In genomic region chr19:23351808-23352491, GRCm38 (mm10) we compare ENCODE assay signal across 11 mouse cellular contexts.
A peak's percentile ranks its signal among the peaks of the same experiment; 100 is the strongest.
DNase-seq lines count a peak whose midpoint lies in the region; ATAC-seq and TF ChIP-seq lines count a peak whose summit lies in the region.
"Had no signal": no experiment of that assay in that cellular context is flagged by ENCODE, and none has a peak within 500 bp of the region (broad histone marks: within the 10 kb centered on the region; RNA-seq: fewer than 3 reads in every experiment).

No protein-coding gene starts in this region.

- WGBS in kidney, adult 2 months: 70% methylated on average over 13 of the region's 13 CpGs
- WGBS in embryonic facial prominence, embryonic 14.5 days: 60% methylated on average over 13 of the region's 13 CpGs

- TF ChIP-seq CTCF in kidney, adult 2 months (conservative IDR thresholded peaks at IDR 0.05; ENCODE audit: insufficient read depth, insufficient read length, low read depth, low read length): no peak

- no peak overlapping the region for H3K27ac ChIP-seq in kidney, adult 2 months (ENCODE audit: insufficient read depth, low read depth, low read length)
- H3K27ac ChIP-seq in embryonic facial prominence, embryonic 14.5 days (replicated peaks; ENCODE audit: low read depth, low read length): peak overlapping the region; percentile 58; the same call in 1 of the 2 replicates
- H3K27ac ChIP-seq: hindbrain, embryonic 13.5 days had no signal

- no peak overlapping the region for H3K9ac ChIP-seq in embryonic facial prominence, embryonic 14.5 days (ENCODE audit: low read depth, low read length)
- H3K9ac ChIP-seq: hindbrain, embryonic 13.5 days had no signal

- H3K4me1 ChIP-seq in kidney, adult 2 months (ENCODE audit: control insufficient read depth, insufficient read depth, low read length): peaks cover 5% of the 10 kb centered on the region
- no peaks in the 10 kb centered on the region for H3K4me1 ChIP-seq in embryonic facial prominence, embryonic 14.5 days (ENCODE audit: control insufficient read depth, insufficient read depth, low read length)

- H3K9me3 ChIP-seq in embryonic facial prominence, embryonic 14.5 days (ENCODE audit: control insufficient read depth, low read length): no peaks in the 10 kb centered on the region
- H3K9me3 ChIP-seq: hindbrain, embryonic 13.5 days had no signal

- no peak for TF ChIP-seq POLR2A in kidney, adult 2 months (IDR thresholded peaks at IDR 0.05; ENCODE audit: low read depth, low read length)

- H3K4me2 ChIP-seq in embryonic facial prominence, embryonic 14.5 days (ENCODE audit: low read depth, low read length): no peak overlapping the region
- H3K4me2 ChIP-seq: hindbrain, embryonic 13.5 days had no signal

- H3K4me3 ChIP-seq in kidney, adult 2 months (ENCODE audit: insufficient read depth, low read depth, low read length): no peak overlapping the region
- no peak overlapping the region for H3K4me3 ChIP-seq in embryonic facial prominence, embryonic 14.5 days (ENCODE audit: low read depth, low read length)
- H3K4me3 ChIP-seq: hindbrain, embryonic 13.5 days; myocyte had no signal

- peak; percentile 28 for DNase-seq in kidney, adult 2 months
- no peak for DNase-seq in kidney, adult 11 months
- peak; percentile 73 for DNase-seq in embryonic facial prominence, embryonic 14.5 days (ENCODE audit: low spot score)
- DNase-seq in heart, postnatal 4 days: peak; percentile 28
- peak; percentile 51 for DNase-seq in lung, postnatal 36 days
- DNase-seq in adrenal gland, postnatal 4 days (ENCODE audit: low spot score in 2 of 2): no peak
- DNase-seq in Muller cell, postnatal 12 days (ENCODE audit: inconsistent ontology term): no peak
- DNase-seq: retina, postnatal 1 day had no signal

- no peak; the same call in 1 of the 2 replicates for ATAC-seq in embryonic facial prominence, embryonic 14.5 days (ENCODE audit: low read depth)
- ATAC-seq in inflammation-experienced regulatory T-cells, adult 6 months: no peak

- H3K27me3 ChIP-seq in kidney, adult 2 months (replicated peaks; ENCODE audit: control insufficient read depth, insufficient read depth, low read length): no peaks in the 10 kb centered on the region
- H3K27me3 ChIP-seq in embryonic facial prominence, embryonic 14.5 days (replicated peaks; ENCODE audit: control insufficient read depth, insufficient read depth, low read length): no peaks in the 10 kb centered on the region
- H3K27me3 ChIP-seq: hindbrain, embryonic 13.5 days had no signal

- no peaks in the 10 kb centered on the region for H3K36me3 ChIP-seq in kidney, adult 2 months (ENCODE audit: control insufficient read depth, insufficient read depth, low read length)
- H3K36me3 ChIP-seq in embryonic facial prominence, embryonic 14.5 days (ENCODE audit: control insufficient read depth, insufficient read depth, low read length): no peaks in the 10 kb centered on the region
- H3K36me3 ChIP-seq: hindbrain, embryonic 13.5 days had no signal

Comparison
In these comparisons a context has a peak if more than half of its experiments do, and no peak if none do; other contexts are left out.
1. DNase-seq: peak in kidney, adult 2 months (single experiment), embryonic facial prominence, embryonic 14.5 days (single experiment), heart, postnatal 4 days (single experiment) and lung, postnatal 36 days (single experiment); none in kidney, adult 11 months (single experiment), adrenal gland, postnatal 4 days (0 of 2) and Muller cell, postnatal 12 days (single experiment).